Mouse (Mus musculus): ENCODE measurements around the gene Trpv2. TPM values are rescaled to one million over a fixed set of nuclear protein-coding genes. Genes with fewer than 3 reads are reported as not detected.

The Trpv2 gene
- 10 to 100 TPM; 65.8 to 93.5 TPM for polyA plus RNA-seq (2017; shearing (Covaris generic))

DNA sequence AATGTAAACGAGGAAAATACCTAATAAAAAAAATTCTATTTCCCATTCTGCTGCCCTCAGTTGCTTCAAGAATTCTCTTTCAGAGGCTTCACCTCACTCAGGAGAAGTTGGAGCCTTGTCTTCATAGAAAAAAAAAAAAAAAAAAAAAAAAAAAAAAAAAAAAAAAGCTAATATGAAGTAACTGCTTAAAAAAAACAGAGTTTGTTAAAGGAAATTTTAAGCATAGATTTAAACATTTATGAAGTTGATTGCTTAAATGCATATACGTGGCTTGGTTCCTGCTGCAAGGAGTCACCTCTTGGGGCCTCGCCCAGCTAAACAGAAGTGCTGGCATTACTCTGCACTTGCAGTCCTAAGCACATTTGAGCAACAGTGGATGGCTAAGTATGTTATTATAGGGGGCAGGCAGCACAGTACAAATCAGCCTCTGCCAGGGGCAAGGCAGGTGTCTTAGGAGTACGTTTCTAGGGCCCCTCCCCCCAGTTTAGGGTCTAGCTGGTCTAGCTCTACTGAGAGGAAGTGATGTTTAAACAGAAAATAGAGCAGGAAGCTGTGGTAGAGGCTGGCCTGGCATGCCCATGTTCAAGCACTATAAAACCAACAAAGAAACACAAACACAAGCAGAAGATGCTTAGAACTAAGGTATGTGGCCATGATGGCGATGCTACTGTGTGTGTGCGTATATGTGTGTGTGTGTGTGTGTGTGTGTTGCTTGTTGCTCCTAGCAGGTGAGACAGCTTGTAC is at the start of gene Trpv2:
TSS of gene Trpv2 (plus strand) at position 528 of the 744 bp plus-strand sequence.
- peak; percentile 69 for ATAC-seq

DNA sequence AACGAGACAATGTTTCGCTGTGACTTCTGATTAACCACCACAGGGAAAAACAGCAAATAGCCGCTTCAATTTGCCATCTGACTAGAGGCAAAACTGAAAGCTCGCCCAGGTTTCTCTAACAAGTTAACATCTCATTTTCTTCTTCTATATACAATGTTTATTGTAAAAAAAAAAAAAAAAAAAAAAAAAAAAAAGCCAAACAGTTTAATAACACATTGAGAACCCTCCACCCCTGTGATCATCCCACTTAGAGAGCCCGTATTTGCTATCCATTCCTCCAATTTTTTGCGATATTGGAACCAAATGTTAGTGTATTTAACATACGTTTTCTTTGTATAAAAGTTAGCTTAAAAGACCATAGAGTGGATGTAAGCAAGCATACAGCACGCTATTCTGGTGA is 37.2 kb upstream of the Trpv2 start:
- no peak for ATAC-seq

DNA sequence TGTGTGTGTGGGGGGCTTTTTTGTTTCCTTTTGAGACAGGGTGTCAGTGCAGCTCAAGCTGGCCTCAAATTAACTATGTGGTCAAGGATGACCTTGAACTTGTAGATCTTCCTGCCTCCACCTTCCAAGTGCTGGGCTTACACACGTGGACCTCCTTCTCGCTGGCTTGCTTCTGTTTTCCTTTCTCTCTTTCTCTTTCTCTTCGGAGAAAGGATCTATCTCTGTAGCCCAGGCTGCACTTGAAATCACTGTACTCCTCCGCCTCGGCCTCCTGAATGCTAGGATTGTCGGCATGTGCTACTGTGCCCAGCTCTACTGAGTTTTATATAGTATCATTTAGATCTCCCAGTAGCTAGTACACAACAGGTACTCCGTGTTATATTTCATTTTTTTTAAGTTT is 36.7 kb upstream of the Trpv2 start:
- no peak for ATAC-seq

DNA sequence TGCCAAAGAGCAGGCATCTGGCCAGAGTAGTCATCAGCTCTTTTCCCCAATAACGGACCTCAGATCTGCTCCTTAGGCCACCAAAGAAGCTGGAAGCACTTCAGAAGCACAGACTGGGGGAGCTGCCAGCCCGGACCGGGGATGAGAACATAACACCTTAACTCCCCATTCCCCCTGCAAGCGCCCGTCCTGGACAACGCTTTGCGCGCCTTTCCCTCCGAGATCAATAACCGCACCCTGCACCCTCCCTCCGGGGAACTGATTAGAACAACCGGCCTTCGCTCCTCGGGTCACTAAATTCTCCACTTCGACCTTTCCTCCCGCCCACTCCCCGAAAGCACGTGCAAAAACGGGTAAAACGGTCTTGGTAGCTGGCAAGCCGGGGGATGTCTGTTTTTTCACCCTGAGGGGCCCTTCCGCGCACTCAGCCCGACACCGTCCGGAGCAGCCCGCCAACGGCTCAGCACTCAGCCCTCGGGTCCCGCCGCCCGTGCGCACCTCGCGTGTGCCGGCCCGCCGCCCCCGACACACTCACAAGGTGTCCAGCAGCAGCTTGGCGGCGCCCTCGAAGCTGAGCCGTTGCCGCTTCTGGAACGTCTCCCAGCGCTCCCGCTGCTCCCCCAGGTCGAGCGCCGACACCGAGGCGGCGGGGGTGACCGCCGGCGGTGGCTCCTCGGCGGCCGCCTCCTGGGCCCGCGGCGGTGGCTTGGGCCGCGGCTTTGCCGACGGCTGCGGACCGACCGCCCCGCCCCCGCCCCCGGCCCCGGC is 35.8 kb upstream of the Trpv2 start:
- peak; percentile 66 for ATAC-seq

DNA sequence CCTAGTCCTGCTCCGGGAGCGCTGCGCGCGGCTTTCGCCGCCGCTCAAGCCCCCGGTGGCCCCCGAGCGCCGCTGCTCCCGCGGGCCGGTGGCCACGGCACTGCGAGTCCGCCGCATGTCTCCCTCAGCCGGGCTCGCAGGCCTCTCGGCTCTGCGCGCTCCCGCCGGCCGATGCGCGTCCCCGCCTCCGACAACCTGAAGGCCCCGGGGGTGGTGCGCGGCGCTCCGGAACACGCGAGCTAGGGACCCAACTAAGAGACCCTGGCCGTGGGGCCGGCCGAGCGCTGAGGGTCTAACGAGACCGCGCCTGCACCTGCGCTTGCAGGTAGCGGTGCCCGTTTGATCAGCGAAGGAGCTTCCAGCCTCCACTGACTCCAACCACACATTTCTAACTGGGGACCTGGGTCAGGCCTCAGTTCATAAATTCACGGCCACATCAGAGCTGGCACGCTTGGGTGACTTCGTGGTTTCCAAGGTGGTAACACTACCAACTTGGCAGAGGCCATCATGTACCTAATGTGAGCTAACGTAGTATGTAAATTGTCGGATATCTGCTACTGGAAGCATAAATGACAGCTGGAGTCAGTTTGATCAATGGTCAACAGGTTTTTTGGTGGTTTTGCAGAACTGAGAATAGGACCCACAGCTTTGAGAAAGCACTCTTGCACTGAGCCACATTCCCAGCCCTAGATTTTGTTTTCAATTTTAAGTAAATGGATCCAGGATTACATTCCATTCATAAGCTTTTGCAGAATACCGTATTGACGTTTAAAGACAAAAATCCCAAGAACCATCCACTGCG is 35.0 kb upstream of the Trpv2 start, which contains the start of gene Cenpv:
TSS of gene Cenpv (minus strand) at position 173 of the 802 bp plus-strand sequence.
- ATAC-seq: peak; percentile 51

DNA sequence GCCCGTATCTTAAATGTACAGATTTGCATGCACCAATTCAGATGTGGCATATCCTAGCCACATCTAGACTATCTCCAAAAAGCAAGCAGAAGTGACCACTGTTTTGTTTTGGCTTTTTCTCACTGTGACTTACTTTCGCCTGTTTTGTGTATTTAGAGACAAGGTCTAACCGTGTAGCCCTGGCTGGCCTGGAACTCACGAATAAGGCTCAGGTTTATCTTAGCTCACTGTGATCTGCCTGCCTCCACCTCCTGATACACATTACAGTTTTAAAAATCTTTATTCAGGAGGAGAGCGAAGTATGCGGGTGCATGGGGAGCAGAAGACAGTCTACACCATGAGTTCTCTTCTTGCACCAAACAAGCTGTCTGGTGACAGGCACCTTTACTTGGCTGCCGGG is 34.1 kb upstream of the Trpv2 start:
- no peak for ATAC-seq

DNA sequence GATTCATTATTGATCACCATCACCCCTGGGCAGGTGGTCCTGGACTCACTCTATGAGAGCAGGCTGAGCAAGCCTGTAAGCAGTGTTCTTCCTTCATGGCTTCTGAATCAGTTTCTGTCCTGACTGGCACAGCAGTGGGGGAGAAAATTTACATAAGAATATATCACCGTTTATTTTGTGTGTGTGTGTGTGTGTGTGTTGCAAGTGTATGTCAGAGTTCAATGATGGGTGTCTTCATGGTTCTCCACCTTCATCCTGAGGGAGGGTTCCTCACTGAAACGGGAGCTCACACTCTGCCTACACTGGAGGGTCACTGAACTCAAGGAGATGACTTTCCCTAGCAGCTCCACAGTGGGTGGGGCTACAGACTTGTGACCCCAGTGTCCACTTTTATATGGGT is 33.3 kb upstream of the Trpv2 start:
- no peak for ATAC-seq

DNA sequence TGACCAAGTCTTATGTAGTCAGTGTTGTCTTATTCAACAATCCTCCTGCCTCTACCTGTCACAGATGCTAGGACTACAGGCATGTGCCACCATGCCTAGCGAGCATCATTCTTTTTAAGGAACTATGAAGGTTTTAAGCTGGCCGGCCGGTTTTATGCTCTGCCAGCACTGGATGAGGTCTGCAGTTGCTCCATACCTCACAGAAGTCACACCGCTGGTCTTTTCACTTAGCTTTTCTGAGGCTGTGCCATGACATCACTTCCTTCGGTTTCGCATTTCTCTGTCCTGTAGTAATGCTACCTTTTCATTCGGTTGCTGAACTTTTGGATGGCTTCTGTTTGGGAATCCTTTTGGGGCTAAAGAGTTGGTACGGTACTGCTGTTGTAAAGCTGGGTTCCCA is 32.7 kb upstream of the Trpv2 start:
- no peak for ATAC-seq

DNA sequence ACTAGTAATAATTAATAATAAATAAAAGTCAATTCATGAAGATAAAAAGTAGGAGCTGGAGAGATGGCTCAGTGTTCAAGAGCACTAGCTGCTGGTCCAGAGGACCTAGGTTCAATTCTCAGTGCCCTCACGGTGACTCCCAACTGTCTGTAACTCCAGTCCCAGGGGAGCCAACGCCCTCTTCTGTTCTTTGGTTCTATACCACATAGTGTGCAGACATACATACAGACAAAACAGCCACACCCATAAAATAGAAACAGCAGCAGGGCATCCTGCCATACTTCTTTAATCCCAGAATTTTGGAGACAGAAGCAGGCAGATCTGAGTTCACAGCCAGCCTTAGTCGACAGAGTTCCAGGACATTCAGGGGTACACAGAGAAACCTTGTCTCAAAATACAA is 30.3 kb upstream of the Trpv2 start:
- ATAC-seq: no peak

DNA sequence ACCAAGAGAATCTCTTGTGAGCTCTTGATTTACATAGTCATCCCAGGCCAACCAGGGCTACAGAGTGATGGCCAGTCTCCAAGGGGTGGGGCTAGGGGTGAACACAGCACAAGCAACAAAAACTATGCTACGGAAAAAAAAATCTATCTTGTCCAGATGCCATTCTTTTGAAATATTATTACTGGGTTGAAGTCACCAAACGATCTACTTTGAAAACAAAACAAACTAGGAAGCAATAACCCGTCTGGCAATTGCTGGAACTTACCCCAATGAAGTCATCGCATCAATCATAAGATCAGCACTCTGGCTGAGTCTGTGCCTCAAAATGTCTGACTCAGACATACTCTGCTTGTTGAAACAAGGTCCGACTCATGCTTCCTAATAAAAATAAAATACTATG is 24.5 kb upstream of the Trpv2 start:
- ATAC-seq: peak; percentile 19

DNA sequence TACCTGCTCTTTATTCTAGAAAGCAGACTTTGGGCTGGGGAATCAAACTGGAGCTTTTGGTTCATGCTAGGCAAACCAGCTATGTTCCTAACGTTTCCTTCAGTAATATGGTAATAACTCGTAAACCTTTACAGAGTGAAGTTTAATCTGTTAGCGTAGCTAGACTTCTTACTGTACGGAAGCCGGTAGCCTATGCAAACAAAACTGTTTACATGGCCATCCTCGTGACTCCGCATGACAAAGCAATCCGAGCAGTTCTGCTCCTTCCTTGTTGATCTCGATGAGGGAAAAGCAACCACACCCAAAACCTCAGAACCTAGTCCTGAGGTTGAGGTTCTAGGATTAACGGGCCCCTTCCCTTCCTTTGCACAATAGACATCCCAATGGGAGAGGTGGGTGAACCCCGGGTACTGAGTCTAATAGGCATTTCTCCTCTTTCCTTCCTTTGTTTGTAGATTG is 24.0 kb upstream of the Trpv2 start:
- no peak for ATAC-seq

DNA sequence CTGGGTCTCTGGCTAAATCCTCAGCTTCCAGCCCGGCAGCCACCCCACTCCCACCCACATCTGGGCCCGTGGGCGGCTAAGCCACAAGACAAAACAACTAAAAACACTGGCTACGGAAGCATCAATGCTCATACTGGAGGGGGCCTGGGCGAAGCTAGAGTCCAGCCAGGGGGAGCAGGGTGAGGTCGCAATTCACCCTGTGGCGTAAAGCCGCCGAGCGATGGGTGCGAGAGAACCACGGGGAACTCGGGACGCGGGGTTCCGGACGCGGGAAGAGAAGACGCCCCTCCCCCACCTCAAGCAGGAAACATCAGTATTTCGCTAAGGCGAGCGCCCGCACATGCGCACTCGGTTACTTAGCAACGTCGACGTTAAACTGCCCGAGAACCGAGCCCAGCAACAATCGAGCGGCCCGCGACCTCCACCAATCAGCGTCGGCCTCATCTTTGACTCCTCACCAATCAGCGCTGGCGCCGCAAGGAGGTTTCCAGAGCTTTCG is 23.5 kb upstream of the Trpv2 start, which contains the start of gene Ubb:
TSS of gene Ubb (plus strand) at position 445 of the 499 bp plus-strand sequence.
- peak; percentile 88 for ATAC-seq

DNA sequence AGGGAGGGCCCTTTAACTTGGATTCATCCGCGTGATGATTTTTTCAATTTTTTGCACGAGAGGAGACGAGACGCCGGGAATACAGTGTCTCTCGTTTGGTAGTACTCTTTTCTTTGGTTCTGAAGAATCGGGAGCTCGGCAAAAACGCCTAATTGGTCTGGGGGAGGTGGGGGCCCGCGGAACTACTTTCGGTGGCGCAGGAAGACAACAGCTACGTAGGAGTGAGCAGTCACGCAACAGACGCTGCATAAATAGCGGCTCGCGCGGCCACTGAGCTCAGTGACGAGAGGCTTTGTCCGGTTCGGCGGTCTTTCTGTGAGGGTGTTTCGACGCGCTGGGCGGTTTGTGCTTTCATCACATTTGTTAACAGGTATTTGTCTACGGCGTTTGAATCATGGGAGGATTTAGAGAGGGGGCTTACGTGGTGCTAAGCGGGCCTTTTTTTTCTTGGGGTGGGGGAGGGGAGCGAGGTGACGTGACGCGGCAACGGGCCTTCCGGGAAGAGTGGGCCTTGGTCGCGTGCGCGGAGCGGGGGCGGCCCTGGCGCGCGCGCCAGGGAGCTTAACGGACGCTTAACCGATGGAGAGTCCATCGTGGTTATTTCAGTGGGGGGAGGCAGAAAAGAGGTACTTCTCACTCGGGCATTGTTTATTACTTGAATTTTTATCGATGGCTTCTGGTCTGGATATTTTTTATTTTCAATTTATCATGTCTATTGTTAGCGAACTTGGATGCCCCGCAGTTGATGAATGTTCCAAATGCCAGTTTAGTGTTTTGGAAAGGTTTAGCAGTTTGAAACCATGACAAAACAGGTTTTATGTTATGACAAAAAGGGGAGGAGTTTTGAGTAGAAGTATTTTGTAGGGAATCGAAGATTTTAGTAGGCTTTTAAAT is 22.8 kb upstream of the Trpv2 start:
- ATAC-seq: peak; percentile 59

DNA sequence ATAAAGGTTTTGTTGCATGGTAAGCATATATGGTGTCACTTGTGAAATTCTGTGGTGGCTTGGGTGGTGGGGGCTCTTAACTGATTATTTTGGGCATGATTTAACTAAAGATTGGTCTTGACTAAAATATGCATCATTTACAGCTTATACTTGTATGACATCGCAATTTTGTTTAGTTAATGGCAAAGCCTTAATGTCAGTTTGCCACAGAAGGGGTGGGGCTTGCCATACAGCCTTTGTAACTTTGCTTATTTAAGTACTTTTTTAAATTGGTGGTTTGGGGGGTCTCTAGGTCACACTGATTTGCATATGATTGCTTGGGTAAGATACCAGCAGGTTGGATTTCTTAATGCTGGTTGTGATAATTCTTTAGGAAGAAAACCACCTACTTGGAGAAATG is 21.1 kb upstream of the Trpv2 start:
- ATAC-seq: no peak

DNA sequence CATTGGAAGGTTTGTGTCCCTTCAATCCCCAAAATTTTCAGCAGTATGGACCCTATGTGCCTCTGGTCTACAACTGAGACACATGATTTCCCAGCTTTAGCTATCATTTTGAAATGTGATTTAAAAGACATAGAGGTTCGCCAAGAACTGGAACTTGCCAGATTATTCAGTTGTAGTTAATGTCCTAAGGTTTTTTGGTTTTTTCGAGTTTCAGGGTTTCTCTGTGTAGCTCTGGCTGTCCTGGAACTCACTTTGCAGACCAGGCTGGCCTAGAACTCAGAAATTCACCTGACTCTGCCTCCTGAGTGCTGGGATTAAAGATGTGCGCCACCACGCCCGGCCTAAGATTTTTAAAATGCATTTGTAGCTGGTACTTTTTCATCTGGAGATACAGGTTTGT is 20.7 kb upstream of the Trpv2 start:
- ATAC-seq: no peak

DNA sequence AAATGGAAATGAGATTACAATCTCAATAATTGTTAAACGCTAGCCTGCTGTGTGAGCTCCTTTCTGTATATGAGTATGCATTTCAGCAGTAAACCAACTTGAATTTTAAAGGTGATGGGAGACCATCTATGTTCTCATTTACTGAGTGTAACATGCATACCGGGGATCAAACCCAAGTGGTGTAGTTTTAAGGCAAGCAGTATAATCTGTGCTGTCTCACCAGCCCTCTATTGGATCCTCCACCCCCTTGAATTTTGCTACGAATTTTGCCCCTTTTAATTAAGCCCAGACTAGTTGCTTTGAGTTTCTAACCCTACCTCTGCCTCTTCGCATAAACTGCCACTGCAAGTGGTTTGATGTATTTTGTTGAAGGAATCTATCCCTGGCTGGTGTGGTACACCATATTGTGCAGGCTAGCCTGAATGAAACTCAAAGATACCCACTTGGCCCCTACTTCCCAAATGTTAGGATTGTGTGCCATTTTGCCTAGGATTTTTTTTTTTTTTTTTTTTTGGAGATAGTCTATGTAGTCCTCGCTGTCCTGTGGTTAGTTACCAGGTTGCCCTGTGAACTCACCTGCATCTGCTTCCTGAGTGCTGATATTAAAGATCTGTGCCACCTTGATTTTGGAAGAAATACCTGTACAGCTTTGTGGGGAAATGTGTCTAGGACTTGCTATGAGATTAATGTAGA is 20.0 kb upstream of the Trpv2 start:
- no peak for ATAC-seq

DNA sequence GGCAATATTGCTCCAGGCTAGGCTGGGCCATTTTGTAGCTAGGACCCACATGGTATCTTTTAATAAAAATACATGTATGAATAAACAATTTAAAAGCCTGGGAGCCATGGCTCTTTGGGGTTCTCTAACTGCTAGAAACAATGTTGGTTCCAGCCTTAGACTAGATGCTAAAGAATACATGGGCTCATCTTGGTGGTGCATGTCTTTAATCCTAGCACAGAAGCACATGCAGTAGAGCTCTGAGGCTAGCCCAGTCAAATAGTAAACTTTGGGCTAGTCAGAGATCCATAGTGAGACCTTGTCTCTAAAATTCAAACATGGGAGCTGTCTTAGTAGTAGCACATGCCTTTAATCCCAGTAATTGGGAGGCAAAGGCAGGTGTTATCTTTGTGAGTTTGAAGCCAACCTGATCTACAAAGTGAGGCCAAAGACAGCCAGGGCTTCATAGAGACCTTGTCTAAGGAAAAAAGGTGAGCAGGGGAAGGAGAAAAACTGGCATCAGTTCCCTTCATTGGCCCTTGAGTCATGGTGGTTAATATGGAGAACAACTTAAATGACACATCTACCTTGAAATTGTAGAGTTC is 19.3 kb upstream of the Trpv2 start:
- no peak for ATAC-seq

DNA sequence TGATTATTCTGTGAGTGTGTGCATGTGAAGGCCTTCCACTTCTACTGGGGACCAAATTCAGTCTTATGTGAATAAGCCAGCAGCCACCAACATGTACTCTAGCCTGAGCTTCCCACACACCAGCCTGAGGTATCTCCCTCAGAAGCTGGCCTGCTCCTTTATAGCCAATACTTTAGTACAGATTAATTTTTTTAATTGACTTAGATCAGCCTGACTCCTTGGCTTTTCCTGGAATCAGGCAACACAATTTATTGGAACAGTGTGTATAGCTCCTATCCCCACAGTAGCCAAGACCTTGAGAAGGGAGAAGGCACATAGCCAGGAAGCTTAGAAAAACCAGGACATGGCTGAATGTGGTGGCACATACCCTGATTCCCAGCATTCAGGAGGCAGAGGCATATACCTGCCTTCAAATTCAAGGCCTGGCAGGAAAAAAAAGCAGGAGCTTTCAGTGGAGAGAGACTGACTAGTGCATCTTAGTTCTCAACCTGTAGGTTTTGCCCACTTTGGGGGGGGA is 18.3 kb upstream of the Trpv2 start:
- no peak for ATAC-seq

DNA sequence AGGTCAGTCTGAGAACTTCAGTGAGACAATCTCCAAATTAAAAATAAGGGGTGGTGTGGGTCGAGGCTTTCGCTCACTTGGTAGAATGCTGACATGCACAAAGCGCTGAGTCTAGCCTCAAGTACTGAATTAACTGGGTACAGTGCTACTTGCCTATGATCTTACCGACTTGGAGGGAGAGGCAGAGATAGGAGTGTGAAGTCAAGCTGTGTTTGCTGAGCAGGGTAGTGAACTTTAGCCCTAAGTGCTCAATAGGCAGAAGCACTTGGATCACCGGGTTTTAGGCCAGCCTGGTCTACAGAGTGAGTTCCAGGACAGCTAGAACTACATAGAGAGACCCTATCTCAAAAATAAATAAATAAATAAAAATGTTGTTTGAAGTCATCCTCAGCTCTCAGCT is 17.1 kb upstream of the Trpv2 start:
- ATAC-seq: no peak

DNA sequence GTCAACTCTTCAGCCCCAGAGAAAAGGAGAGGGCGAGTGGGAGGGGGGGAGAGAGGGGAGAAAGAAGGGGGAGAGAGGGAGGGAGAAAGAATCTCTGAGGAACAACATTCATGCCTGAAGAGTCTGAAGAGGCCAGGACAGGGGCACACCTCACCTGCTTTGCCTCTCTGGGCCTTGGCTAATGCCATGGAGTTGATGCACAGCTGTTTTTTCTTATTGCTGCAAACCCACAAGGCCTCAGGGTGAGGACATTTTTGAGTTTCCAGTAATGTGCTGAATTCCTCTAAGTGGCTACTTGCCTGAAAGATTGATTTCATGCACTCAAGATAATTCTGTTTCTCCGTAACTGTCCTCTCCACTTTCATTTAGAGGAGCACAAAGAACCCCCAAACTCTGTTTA is 16.1 kb upstream of the Trpv2 start:
- no peak for ATAC-seq
